Mouse (Mus musculus) MEL (cell line): ENCODE data around the gene Stap2. TPM values are rescaled to one million over a fixed set of nuclear protein-coding genes. Genes with fewer than 3 reads are reported as not detected.

Experiments used
- DNase-seq: peaks from one replicate; pipeline ENCODE4 v3.0.0; 2011; ENCODE audit warnings: low read depth, low spot score
- H3K27ac ChIP-seq: 2 replicates; pipeline ENCODE4 v1.5.1; 2012; ENCODE audit warnings: low read depth, mild to moderate bottlenecking, control low read depth, low read length, moderate library complexity; ENCODE audit not compliant: control insufficient read depth
- H3K27me3 ChIP-seq, 2 experiments: fragments of 150-350 bp in 1 of 2; sonication (generic) in 1 of 2; 2 replicates each; pipeline ENCODE4 v1.6.1; 2012; ENCODE audit warnings: low read length in 2 of 2, mild to moderate bottlenecking in 2 of 2, improper control_type of control experiment in 1 of 2, moderate library complexity in 1 of 2; ENCODE audit not compliant: insufficient read depth in 2 of 2, control insufficient read depth in 1 of 2
- H3K36me3 ChIP-seq, 2 experiments: 2 replicates each; pipeline ENCODE4 v1.6.1; 2012 to 2014; ENCODE audit warnings: low read length in 2 of 2, improper control_type of control experiment in 1 of 2, inconsistent platforms in 1 of 2, mild to moderate bottlenecking in 1 of 2; ENCODE audit not compliant: insufficient read depth in 2 of 2, control insufficient read depth in 1 of 2
- H3K4me1 ChIP-seq, 2 experiments: fragments of 150-350 bp in 1 of 2; sonication (generic) in 1 of 2; 2 replicates each; pipeline ENCODE4 v1.6.1; 2012; ENCODE audit warnings: low read length in 2 of 2, improper control_type of control experiment in 1 of 2, mild to moderate bottlenecking in 1 of 2; ENCODE audit not compliant: insufficient read depth in 2 of 2, control insufficient read depth in 1 of 2
- H3K4me3 ChIP-seq, 2 experiments: fragments of 150-350 bp in 1 of 2; sonication (generic) in 1 of 2; 2 replicates each; pipeline ENCODE4 v1.5.1; 2012; ENCODE audit warnings: low read depth in 2 of 2, low read length in 2 of 2, mild to moderate bottlenecking in 2 of 2, moderate library complexity in 2 of 2, control low read depth in 1 of 2, improper control_type of control experiment in 1 of 2; ENCODE audit not compliant: control insufficient read depth in 1 of 2, insufficient read depth in 1 of 2
- H3K79me2 ChIP-seq: 2 replicates; pipeline ENCODE4 v1.6.1; 2012; ENCODE audit warnings: mild to moderate bottlenecking, low read length, moderate library complexity; ENCODE audit not compliant: control insufficient read depth, poor library complexity, insufficient read depth
- H3K9ac ChIP-seq: 2 replicates; pipeline ENCODE4 v1.6.1; 2012; ENCODE audit warnings: low read depth, mild to moderate bottlenecking, control low read depth, low read length, moderate library complexity; ENCODE audit not compliant: control insufficient read depth, poor library complexity, severe bottlenecking
- H3K9me3 ChIP-seq: fragments of 150-350 bp; sonication (generic); replicated peaks from 2 replicates; pipeline ENCODE4 v1.6.1; 2012; ENCODE audit warnings: mild to moderate bottlenecking, low read length, improper control_type of control experiment, moderate library complexity; ENCODE audit not compliant: insufficient read depth
- CTCF ChIP-seq, 3 experiments: IDR thresholded peaks in 2 of 3; conservative IDR thresholded peaks in 1 of 3; 2 replicates each; pipeline ENCODE4 v1.5.1; 2011 to 2012; ENCODE audit warnings: low read length in 3 of 3, low read depth in 2 of 3, mild to moderate bottlenecking in 2 of 3, improper control_type of control experiment in 1 of 3, inconsistent platforms in 1 of 3, mixed read lengths in 1 of 3, moderate library complexity in 1 of 3; ENCODE audit not compliant: control insufficient read depth in 1 of 3, insufficient read depth in 1 of 3, poor library complexity in 1 of 3, severe bottlenecking in 1 of 3
- ETS1 ChIP-seq: IDR thresholded peaks from 2 replicates; pipeline ENCODE4 v1.6.1; 2012; ENCODE audit warnings: low read depth, mild to moderate bottlenecking, inconsistent platforms, low read length, improper control_type of control experiment, moderate library complexity
- GABPA ChIP-seq: IDR thresholded peaks from 2 replicates; pipeline ENCODE4 v1.6.1; 2012; ENCODE audit warnings: low read depth, mild to moderate bottlenecking, inconsistent platforms, low read length, improper control_type of control experiment, moderate library complexity
- HCFC1 ChIP-seq: IDR thresholded peaks from 2 replicates; pipeline ENCODE4 v1.6.1; 2012; ENCODE audit warnings: low read depth, mild to moderate bottlenecking, inconsistent platforms, low read length, improper control_type of control experiment, moderate library complexity
- MAFK ChIP-seq: IDR thresholded peaks from 2 replicates; pipeline ENCODE4 v1.6.1; 2011; ENCODE audit warnings: low read depth, mild to moderate bottlenecking, low read length, improper control_type of control experiment, borderline replicate concordance
- MXI1 ChIP-seq: IDR thresholded peaks from 2 replicates; pipeline ENCODE4 v1.6.1; 2011; ENCODE audit warnings: mild to moderate bottlenecking, low read depth, low read length, improper control_type of control experiment
- RAD21 ChIP-seq: IDR thresholded peaks from 2 replicates; pipeline ENCODE4 v1.6.1; 2011; ENCODE audit warnings: mild to moderate bottlenecking, low read depth, low read length, improper control_type of control experiment
- RCOR1 ChIP-seq: IDR thresholded peaks from 2 replicates; pipeline ENCODE4 v1.6.1; 2012; ENCODE audit warnings: low read depth, mild to moderate bottlenecking, inconsistent platforms, low read length, improper control_type of control experiment
- SIN3A ChIP-seq: IDR thresholded peaks from 2 replicates; pipeline ENCODE4 v1.6.1; 2012; ENCODE audit warnings: low read length, improper control_type of control experiment, inconsistent platforms
- SMC3 ChIP-seq: IDR thresholded peaks from 2 replicates; pipeline ENCODE4 v1.6.1; 2011; ENCODE audit warnings: low read depth, low read length, improper control_type of control experiment
- ZC3H11A ChIP-seq: IDR thresholded peaks from 2 replicates; pipeline ENCODE4 v1.6.1; 2012; ENCODE audit warnings: low read depth, mild to moderate bottlenecking, inconsistent platforms, low read length, improper control_type of control experiment
- ZNF384 ChIP-seq: IDR thresholded peaks from 2 replicates; pipeline ENCODE4 v1.6.1; 2012; ENCODE audit warnings: low read depth, mild to moderate bottlenecking, inconsistent platforms, low read length, improper control_type of control experiment
- polyA plus RNA-seq, 2 experiments: library from polyadenylated mRNA; stranded (reverse) in 1 of 2; unstranded in 1 of 2; fragments of >175 nt in 1 of 2; fragments of >200 nt in 1 of 2; gene quantifications; 2 replicates each; pipeline versions ENCODE4 v1.2.1 to v1.2.4; 2012; ENCODE audit warnings: low replicate concordance in 2 of 2, low read depth in 1 of 2; ENCODE audit not compliant: insufficient read length in 2 of 2, insufficient read depth in 1 of 2, missing spikeins in 1 of 2
- total RNA-seq: library from RNA; depleted of rRNA; stranded (reverse); fragments of 300-350 nt; gene quantifications from 2 replicates; pipeline ENCODE4 v1.2.3, GENCODE M21; 2012

Stap2 gene
- total and polyA plus RNA-seq, 3 experiments: 0.08 TPM; not detected in 1

GRCm38 (mm10) chr17:55977301-55977700 lies 28.1 kb downstream of the Stap2 start:
- H3K9ac ChIP-seq: no peak overlapping the region
- H3K4me1 ChIP-seq: no peaks in the 10 kb centered on the region
- H3K27me3 ChIP-seq: no peaks in the 10 kb centered on the region; a peak in 1 of 4 replicates
- no peak for DNase-seq
- TF ChIP-seq GABPA: no peak
- H3K9me3 ChIP-seq: no peaks in the 10 kb centered on the region
- no peaks in the 10 kb centered on the region for H3K79me2 ChIP-seq
- H3K4me3 ChIP-seq: no peak overlapping the region
- H3K27ac ChIP-seq: no peak overlapping the region
- H3K36me3 ChIP-seq: no peaks in the 10 kb centered on the region

DNA sequence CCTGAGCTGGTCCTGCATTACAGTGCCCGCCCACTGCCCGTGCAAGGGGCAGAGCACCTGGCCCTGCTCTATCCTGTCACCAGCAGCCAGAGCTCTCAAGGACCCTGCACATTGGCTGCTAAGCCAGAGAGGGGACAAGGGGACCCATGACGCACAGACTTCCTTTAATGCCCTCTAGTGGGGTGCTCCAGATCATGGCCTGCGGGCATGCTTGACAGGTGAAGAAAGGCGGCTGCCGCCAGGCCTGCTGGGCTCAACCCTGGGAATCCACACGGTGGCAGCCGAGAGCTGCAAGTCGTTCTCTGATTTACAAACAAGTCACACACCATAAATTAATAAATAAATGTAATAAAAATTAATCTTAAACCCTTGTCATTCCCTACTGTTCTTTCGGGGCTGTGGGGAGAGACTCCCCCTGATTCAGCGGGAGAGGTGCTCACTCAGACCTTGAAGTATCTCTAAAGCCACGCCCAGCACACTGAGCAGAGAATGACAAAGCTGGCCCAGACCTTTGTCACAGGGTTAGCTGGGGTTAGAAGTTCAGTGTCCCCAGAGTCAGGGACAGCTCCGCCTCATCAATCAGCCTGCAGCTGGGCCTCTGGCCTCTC lies 29.0 kb downstream of the Stap2 start:
- Histone ChIP-seq H3K27me3 (no peaks in the 10 kb centered on the region; a peak in 1 of 4 replicates), H3K36me3 (no peaks in the 10 kb centered on the region), H3K9me3 (no peaks in the 10 kb centered on the region), H3K79me2 (no peaks in the 10 kb centered on the region), H3K4me3 (no peak overlapping the region), H3K27ac (no peak overlapping the region), H3K9ac (no peak overlapping the region), H3K4me1 (no peaks in the 10 kb centered on the region)
- peak; percentile 76 for DNase-seq
- TF ChIP-seq MXI1 (0 out of 2 replicates have a peak, but pooled peaks have one; percentile 29), RAD21 (peak; percentile 81), MAFK (no peak), HCFC1 (no peak), SMC3 (peak; percentile 76), ZC3H11A (peak; percentile 64), SIN3A (peak; percentile 60), CTCF (IDR thresholded peaks at IDR 0.05 in 2 of 3, conservative IDR thresholded peaks at IDR 0.05 in 1 of 3; ENCODE audit: control insufficient read depth in 1 of 3, insufficient read depth in 1 of 3, low read depth in 2 of 3, low read length in 3 of 3, poor library complexity in 1 of 3, severe bottlenecking in 1 of 3) (peak; percentile 71 to 89 (median 88)), RCOR1 (no peak)

DNA sequence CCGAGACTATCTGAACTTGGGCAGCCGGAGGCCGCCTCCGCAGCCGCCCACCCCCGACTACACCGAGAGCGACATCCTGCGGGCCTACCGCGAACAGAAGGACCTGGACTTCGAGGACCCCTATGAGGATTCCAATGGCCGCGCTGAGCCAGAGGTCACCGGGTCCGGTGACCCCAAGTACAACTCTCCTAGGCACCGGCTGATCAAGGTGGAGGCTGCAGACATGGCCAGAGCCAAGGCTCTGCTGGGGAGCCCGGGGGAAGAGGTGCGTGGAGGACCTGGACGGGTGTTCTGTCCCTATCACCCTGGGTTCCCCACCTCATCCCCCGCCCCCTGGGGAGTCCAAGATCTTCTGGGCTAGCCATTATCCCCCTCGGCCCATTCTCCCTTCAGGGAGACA lies 33.9 kb downstream of the Stap2 start:
- H3K9me3 ChIP-seq: no peaks in the 10 kb centered on the region
- no peaks in the 10 kb centered on the region for H3K27me3 ChIP-seq
- H3K36me3 ChIP-seq: no peaks in the 10 kb centered on the region
- H3K4me3 ChIP-seq: no peak overlapping the region
- DNase-seq: no peak
- H3K79me2 ChIP-seq: no peaks in the 10 kb centered on the region
- TF ChIP-seq ETS1 (no peak), ZNF384 (no peak)
- no peak overlapping the region for H3K9ac ChIP-seq
- H3K4me1 ChIP-seq: no peaks in the 10 kb centered on the region
- H3K27ac ChIP-seq: no peak overlapping the region
